ENCODE assay signal across 18 mouse cellular contexts in the genomic region with DNA sequence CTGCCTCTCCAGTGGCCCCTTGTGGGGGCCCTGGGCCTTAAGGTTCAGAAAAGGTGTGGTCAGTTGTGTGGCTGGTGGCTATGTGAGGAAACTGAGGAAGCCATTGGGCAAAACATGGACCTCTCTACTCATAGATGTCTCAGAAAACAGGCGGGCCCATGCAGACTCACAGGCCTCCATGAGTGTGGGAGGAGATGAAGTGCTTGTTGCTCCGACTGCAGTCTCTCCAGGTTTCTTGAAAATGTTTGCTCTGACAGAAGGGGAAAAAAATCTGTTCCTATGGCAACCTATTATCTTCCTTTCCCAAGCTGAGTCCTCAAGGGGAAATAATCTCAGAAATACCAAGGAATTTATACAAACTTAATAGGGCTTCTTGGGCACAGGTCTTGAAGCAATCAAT.
DNase-seq lines count a peak whose midpoint lies in the region; ATAC-seq and TF ChIP-seq lines count a peak whose summit lies in the region.
"Had no signal": no experiment of that assay in that cellular context is flagged by ENCODE, and none has a peak within 500 bp of the region (broad histone marks: within the 10 kb centered on the region; RNA-seq: fewer than 3 reads in every experiment).

No protein-coding gene starts in this region.

- peak; percentile 58; the same call in 1 of the 2 replicates for ATAC-seq in forebrain, postnatal 0 days
- ATAC-seq in forebrain, embryonic 15.5 days (replicated peaks), result no peak
- no peak for ATAC-seq in lung, postnatal 0 days
- ATAC-seq: intestine, postnatal 0 days had no signal

- peak overlapping the region; percentile 21; the same call in 1 of the 2 replicates for H3K27ac ChIP-seq in forebrain, postnatal 0 days (ENCODE audit: low read depth, low read length)
- no peak overlapping the region for H3K27ac ChIP-seq in forebrain, embryonic 15.5 days (replicated peaks)
- H3K27ac ChIP-seq in lung, postnatal 0 days (ENCODE audit: low read length), result no peak overlapping the region
- H3K27ac ChIP-seq: hindbrain, embryonic 13.5 days had no signal

- intact Hi-C loops in left cerebral cortex, postnatal 10 days (cut with DNase I), result no loop called here

- TF ChIP-seq CTCF in forebrain, postnatal 0 days (IDR thresholded peaks at IDR 0.05; ENCODE audit: low read depth), result no peak
- TF ChIP-seq CTCF in lung, postnatal 0 days (IDR thresholded peaks at IDR 0.05), result no peak

- H3K9ac ChIP-seq in forebrain, postnatal 0 days, result no peak overlapping the region
- H3K9ac ChIP-seq in forebrain, embryonic 15.5 days (replicated peaks), result no peak overlapping the region
- no peak overlapping the region for H3K9ac ChIP-seq in lung, postnatal 0 days (replicated peaks; ENCODE audit: low read depth)
- H3K9ac ChIP-seq: hindbrain, embryonic 13.5 days had no signal

- WGBS in forebrain, postnatal 0 days, result 70% methylated on average over 2 of the region's 2 CpGs
- WGBS in forebrain, embryonic 15.5 days, result 69% methylated on average over 2 of the region's 2 CpGs
- WGBS in lung, postnatal 0 days, result 49% methylated on average over 2 of the region's 2 CpGs

- no peak overlapping the region for H3K4me3 ChIP-seq in forebrain, postnatal 0 days (ENCODE audit: low read depth, low read length)
- no peak overlapping the region for H3K4me3 ChIP-seq in forebrain, embryonic 15.5 days
- H3K4me3 ChIP-seq in lung, postnatal 0 days (ENCODE audit: low read depth, low read length), result no peak overlapping the region
- H3K4me3 ChIP-seq: hindbrain, embryonic 13.5 days; megakaryocyte, embryonic 14.5 days had no signal

- no peaks in the 10 kb centered on the region for H3K36me3 ChIP-seq in forebrain, postnatal 0 days (ENCODE audit: insufficient read depth)
- H3K36me3 ChIP-seq in forebrain, embryonic 15.5 days, result no peaks in the 10 kb centered on the region
- H3K36me3 ChIP-seq in lung, postnatal 0 days (ENCODE audit: insufficient read depth, low read length), result no peaks in the 10 kb centered on the region
- H3K36me3 ChIP-seq: hindbrain, embryonic 13.5 days had no signal

- no peaks in the 10 kb centered on the region for H3K27me3 ChIP-seq in forebrain, postnatal 0 days (ENCODE audit: insufficient read depth, low read length)
- H3K27me3 ChIP-seq in forebrain, embryonic 15.5 days, result no peaks in the 10 kb centered on the region
- H3K27me3 ChIP-seq in lung, postnatal 0 days (replicated peaks; ENCODE audit: insufficient read depth, low read length), result no peaks in the 10 kb centered on the region
- H3K27me3 ChIP-seq: hindbrain, embryonic 13.5 days; megakaryocyte, embryonic 14.5 days had no signal

- H3K9me3 ChIP-seq in forebrain, postnatal 0 days (ENCODE audit: low read length), result 0 out of 2 replicates have a peak, but pooled peaks cover 3% of the 10 kb centered on the region
- 0 out of 2 replicates have a peak, but pooled peaks cover 4% of the 10 kb centered on the region for H3K9me3 ChIP-seq in forebrain, embryonic 15.5 days
- no peaks in the 10 kb centered on the region; the same call in 1 of the 2 replicates for H3K9me3 ChIP-seq in lung, postnatal 0 days (ENCODE audit: low read length)
- H3K9me3 ChIP-seq: hindbrain, embryonic 13.5 days had no signal

- H3K4me2 ChIP-seq in forebrain, postnatal 0 days (ENCODE audit: low read depth), result no peak overlapping the region
- H3K4me2 ChIP-seq in forebrain, embryonic 15.5 days (replicated peaks), result no peak overlapping the region
- no peak overlapping the region for H3K4me2 ChIP-seq in lung, postnatal 0 days (replicated peaks; ENCODE audit: low read depth, low read length)
- H3K4me2 ChIP-seq: hindbrain, embryonic 13.5 days had no signal

- no peaks in the 10 kb centered on the region for H3K4me1 ChIP-seq in forebrain, postnatal 0 days (ENCODE audit: insufficient read depth)
- no peaks in the 10 kb centered on the region for H3K4me1 ChIP-seq in forebrain, embryonic 15.5 days
- no peaks in the 10 kb centered on the region for H3K4me1 ChIP-seq in lung, postnatal 0 days (ENCODE audit: insufficient read depth, low read depth, low read length)
- H3K4me1 ChIP-seq: megakaryocyte, embryonic 14.5 days had no signal

- TF ChIP-seq EP300 in lung, postnatal 0 days (IDR thresholded peaks at IDR 0.05), result no peak

- peak; percentile 34 for DNase-seq in forebrain, postnatal 0 days
- DNase-seq in lung, postnatal 0 days (ENCODE audit: low spot score), result peak; percentile 9
- DNase-seq in lung, postnatal 14 days, result no peak
- peak; percentile 28 to 42 for DNase-seq in left cerebral cortex, postnatal 10 days (ENCODE audit: extremely low spot score in 1 of 2, low spot score in 2 of 2)
- peak; percentile 41 to 67 for DNase-seq in right cerebral cortex, postnatal 36 days (ENCODE audit: low spot score in 2 of 2)
- no peak for DNase-seq in cerebellum, adult 9-10 months
- no peak for DNase-seq in kidney, adult 8-10 months
- DNase-seq: adrenal gland, postnatal 36 days; cerebellum, postnatal 36 days; gastrocnemius, postnatal 25 days; heart, postnatal 10 days; kidney, postnatal 10 days; layer of hippocampus, postnatal 36 days; thymus, postnatal 25 days had no signal

Comparison
In these comparisons a context has a peak if more than half of its experiments do, and no peak if none do; other contexts are left out.
1. DNase-seq: peak in forebrain, postnatal 0 days (single experiment), lung, postnatal 0 days (single experiment), left cerebral cortex, postnatal 10 days (2 of 2) and right cerebral cortex, postnatal 36 days (2 of 2); none in lung, postnatal 14 days (single experiment), cerebellum, adult 9-10 months (single experiment) and kidney, adult 8-10 months (0 of 2).